Mouse (Mus musculus): Measurements from ENCODE around the gene Gm45618.
"Not testable (repeated sequence)": the region's sequence is repeated elsewhere in the genome, so short reads cannot be mapped to it uniquely, and the experiment has no call there.

- not testable (repeated sequence) for TF ChIP-seq CTCF, EP300 (IDR thresholded peaks at IDR 0.05; ENCODE audit: low read depth)
Observed at GRCm38 (mm10) chr7:142143506-142144010, 23.0 kb upstream of the Gm45618 start.

All from heart, postnatal 0 days (tissue).